Mouse (Mus musculus) olfactory bulb, adult 2 months (tissue): Measurements from ENCODE around the gene Rtkn2.

Experiments
- CTCF ChIP-seq: fragments of 200-500 bp; IDR thresholded peaks from 2 replicates; pipeline ENCODE4 v1.5.1; 2012; ENCODE audit warnings: low read depth, mild to moderate bottlenecking, low read length, moderate library complexity; ENCODE audit not compliant: insufficient read depth
- POLR2A ChIP-seq: fragments of 200-500 bp; IDR thresholded peaks from 2 replicates; pipeline ENCODE4 v1.6.1; 2012; ENCODE audit warnings: mild to moderate bottlenecking, low read depth, low read length, moderate library complexity; ENCODE audit not compliant: insufficient read depth

DNA sequence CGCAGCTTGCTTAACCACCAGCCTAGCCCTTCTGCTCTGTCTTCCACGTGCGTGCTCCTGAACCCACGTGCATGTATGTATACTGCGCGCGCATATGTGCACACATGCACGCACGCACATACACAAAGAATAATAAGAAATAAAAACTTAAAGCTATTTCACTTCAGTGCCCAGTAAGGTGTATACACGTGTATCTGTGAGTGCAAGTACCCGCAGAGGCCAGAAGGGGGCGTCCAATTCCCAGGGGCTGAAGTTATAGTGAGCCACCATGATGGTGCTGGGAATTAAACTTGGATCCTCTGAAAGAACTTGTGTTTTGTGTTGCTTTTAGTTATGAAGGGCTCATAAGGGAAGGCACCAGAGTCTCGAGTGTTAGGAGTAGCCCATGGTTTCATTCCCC is 71.5 kb downstream of the Rtkn2 start:
- no peak for TF ChIP-seq CTCF
- TF ChIP-seq POLR2A, result no peak
